Mouse (Mus musculus): ENCODE data around the gene Fbxo11.
A peak's percentile ranks its signal among the peaks of the same experiment; 100 is the strongest.
"Not testable (repeated sequence)": the region's sequence is repeated elsewhere in the genome, so short reads cannot be mapped to it uniquely, and the experiment has no call there.

Fbxo11 gene

DNA sequence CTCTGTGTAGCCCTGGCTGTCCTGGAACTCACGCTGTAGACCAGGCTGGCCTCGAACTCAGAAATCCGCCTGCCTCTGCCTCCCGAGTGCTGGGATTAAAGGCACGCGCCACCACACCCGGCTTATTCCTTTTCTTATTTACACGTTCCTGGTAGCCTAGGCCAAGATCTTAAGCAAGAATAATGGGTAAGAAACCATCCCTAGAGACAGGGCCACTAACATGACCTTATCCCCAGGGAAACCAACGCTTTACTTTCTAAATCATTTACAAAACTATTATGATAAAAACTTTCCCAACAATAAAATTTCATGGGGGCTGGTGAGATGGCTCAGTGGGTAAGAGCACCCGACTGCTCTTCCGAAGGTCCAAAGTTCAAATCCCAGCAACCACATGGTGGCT lies 105.7 kb downstream of the Fbxo11 start:
- not testable (repeated sequence) for DNase-seq

DNA sequence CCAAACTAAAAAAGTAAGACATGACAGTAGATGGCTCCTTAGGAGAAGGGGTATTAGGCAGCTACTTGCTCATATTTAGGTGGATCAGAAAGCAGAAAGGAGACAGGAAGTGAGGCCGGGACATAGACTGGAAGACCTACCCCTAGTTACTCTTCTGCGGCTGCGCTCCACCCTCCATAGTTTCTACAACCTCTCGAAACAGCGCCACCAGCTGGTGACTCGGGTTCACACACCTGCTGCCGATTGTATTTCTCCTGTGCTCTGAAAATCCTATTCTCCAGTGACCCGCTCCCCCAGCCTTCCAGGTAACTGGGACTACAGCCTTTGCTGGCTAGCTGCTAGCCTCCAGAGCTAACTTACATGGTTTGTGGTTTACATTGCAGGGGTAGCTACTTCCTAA lies 106.8 kb downstream of the Fbxo11 start:
- no peak for DNase-seq

DNA sequence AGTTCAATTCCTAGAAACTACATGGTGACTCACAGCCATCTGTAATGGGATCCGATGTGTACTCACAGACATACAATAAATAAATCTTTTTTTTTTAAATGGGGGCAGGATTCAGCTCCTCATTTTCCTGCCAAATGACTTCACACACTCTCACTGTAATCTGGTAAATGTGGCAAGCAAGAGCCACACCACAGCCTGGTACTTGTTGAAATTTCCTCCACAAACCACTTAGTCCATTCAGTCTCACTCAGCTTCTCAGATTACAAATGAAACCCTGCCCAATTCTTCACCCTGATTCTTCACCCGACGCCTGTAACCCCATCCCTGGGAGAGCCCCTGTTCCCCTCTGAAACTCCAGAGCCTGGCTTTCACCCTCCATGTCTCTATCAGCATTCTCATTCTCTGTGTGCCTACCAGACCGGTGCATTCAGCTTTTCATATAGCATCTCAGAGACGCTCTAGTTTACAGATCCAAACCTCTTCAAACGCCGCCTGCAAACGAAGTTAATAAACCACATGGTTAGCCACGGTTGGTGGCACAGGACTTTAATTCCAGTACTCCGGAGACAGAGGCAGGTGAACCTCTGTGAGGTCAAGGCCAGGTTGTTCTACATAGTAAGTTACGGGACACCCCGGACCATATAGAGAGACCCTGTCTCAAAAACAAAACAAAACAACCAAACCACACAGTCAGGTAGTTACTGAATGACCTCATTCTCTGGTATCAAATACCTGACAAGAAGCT lies 107.8 kb downstream of the Fbxo11 start:
- DNase-seq = no peak

DNA sequence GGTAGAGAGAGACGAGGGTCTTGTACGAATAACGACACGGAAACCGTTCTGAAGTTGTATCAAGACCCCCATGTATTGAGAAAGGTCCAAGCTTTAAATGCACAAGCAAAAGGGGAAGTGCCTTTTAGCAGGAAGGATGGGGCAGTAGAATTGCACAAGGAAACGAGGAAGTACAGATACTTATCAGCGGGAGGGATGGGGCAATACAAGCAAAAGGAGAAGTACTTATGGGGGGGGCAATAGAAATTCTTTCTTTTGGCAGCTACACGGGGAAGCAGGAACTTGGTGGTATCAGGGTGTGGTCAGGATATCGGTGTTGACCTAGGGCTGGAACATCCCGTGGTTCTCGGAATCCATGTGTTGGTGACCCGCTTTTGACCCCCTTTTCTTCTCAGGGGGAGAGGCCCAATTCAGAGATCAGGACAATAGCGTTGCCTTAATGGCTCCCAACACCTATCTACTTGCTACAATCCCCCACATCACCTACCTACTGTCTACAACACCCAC lies 110.4 kb downstream of the Fbxo11 start:
- not testable (repeated sequence) for DNase-seq

DNA sequence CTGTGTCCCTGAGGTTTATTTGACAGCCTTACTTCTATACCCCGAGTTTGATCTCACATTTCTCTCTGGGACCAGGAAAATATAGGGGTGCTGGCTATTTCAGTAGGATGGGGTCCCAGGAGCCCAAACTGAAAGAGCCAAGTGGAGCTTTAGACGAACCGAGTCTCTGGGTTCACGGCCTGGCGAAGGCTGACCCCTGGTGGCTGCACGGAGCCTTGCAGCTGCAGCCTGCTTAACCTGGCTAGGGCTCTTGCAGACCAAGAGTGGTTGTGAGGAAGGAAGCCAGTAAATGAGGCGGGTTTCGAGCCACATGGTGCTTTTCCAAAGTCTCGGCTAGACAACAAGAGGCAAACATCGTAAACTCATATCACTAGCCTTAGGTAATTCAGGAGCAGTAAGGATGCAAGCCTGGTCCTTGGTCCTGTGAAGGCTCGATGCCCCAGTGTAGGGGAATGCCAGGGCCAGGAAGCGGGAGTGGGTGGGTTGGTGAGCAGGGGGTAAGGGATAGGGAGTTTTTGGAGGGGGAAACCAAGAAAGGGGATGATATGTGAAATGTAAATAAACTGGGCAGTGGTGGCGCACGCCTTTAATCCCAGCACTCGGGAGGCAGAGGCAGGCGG lies 116.0 kb downstream of the Fbxo11 start:
- DNase-seq = peak; percentile 79

Data from cerebellum, adult 9-11 months (tissue).